Mouse (Mus musculus): ENCODE results near the gene Gamt. TPM values are rescaled to one million over a fixed set of nuclear protein-coding genes. Genes with fewer than 3 reads are reported as not detected.
"Not testable (repeated sequence)": the region's sequence is repeated elsewhere in the genome, so short reads cannot be mapped to it uniquely, and the experiment has no call there.

Gene Gamt
- polyA plus RNA-seq, 1 experiment from 2014 or later, result 28.1 TPM

DNA sequence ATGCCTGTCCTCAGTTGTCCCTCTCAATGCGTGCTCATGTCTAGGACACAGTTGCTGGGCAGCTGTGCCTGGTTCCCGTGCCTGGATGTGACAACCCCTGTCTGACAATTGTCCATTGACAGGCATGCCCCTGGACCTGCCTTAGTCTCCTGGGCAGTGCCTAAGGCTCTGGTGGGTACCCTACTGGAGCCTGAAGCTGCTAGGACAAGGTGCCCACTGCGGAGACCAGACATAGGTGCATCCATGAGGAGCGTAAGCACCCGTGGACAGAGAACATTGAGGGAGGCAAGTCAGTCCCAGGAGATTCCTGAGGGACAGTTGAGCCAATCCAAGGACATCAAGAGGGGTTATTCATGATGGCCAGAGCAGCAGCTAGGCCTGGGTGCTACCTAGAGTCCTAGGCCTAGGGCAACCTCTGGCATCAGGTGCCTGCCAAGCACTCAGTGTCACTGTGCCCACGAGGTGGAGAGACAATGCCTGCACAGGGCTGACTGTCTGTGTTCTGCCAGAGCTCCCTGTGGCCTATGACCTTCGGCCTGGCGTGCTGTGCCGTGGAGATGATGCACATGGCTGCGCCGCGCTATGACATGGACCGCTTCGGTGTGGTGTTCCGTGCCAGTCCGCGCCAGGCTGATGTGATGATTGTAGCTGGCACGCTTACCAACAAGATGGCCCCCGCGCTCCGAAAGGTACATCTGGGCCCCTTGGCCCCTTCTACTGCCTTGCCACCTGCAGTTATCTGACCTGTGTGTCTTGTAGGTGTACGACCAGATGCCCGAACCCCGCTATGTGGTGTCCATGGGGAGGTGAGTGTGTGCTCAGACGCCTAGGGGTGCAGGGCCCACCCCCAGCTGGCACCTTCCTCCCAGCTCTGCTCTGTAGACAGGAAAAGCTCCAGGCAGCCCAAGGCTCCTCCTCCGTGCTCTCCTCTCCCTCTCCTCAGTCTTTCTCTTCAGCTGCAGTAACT lies 6.2 kb downstream of the Gamt start:
- Histone ChIP-seq H3K27ac (replicated peaks) (no peak overlapping the region), H3K9me3 (no peaks in the 10 kb centered on the region), H3K4me3 (no peak overlapping the region), H3K36me3 (peaks cover 68% of the 10 kb centered on the region), H3K4me2 (replicated peaks) (no peak overlapping the region), H3K4me1 (peaks cover 21% of the 10 kb centered on the region), H3K9ac (replicated peaks) (no peak overlapping the region), H3K27me3 (no peaks in the 10 kb centered on the region; the same call in 1 of the 2 replicates)
- no peak for ATAC-seq (ENCODE audit: low FRiP score, low read depth)
- WGBS, result 93% methylated on average over 26 of the region's 26 CpGs

DNA sequence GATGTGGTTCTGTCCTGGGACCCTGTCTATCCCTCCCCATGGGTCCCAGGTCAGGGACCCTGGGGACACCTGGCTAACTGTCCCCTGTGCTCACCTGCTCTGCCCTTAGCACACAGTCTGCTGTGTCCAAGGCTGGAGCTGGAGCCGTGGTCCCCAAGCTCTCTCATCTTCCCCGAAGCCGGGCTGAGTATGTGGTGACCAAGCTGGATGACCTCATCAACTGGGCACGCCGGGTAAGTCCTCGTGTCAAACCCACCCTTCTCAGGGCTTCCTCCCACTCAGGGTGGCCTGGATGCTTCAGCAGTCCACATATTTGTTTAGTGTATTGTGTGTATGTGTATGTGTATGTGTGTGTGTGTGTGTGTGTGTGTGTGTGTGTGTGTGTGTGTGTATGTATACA lies 7.3 kb downstream of the Gamt start:
- Histone ChIP-seq H3K9me3 (no peaks in the 10 kb centered on the region), H3K27me3 (no peaks in the 10 kb centered on the region), H3K27ac (replicated peaks) (no peak overlapping the region), H3K4me3 (no peak overlapping the region), H3K9ac (replicated peaks) (no peak overlapping the region), H3K4me1 (peaks cover 14% of the 10 kb centered on the region), H3K4me2 (replicated peaks) (no peak overlapping the region), H3K36me3 (peaks cover 60% of the 10 kb centered on the region)
- ATAC-seq (ENCODE audit: low FRiP score, low read depth), result no peak
- WGBS, result 93% methylated on average over 6 of the region's 6 CpGs

DNA sequence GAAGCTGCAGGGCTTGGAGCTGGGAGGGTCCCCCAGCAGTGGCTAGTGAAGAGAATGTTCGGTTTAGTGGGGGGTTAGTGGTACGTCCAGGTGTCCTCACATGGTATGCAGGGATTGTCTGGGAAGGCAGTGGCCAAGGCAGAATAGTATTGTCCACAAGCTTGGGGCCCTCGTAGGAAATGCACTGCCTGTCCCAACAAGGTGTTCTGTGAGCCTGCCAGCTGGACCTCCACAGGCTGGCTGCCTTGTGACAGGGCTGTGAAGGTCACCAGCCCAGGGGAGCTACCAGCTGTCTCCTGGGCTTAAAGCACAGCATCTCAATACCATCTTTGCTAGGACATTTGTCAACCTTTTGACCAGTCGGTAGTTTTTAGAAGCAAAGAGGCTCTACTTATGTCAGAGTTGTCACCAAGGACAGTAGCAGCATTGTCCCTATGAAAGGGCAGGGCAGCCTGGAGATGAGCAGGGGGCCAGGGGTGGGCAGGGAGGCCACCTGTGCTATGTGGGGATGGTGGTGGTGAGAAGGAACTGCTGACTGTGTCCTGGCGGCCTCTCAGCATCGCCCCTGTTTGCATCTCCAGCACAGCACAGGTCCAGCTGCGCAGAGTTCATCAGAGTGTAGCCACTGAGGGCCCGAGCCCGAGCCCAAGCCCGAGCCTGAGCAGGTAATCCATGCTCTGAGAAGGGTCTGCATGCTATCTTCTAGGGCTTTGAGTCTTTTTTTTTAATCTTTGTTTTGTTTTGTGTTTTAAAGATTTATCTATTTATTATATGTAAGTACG lies 8.1 kb downstream of the Gamt start:
- Histone ChIP-seq H3K36me3 (peaks cover 52% of the 10 kb centered on the region), H3K4me1 (peaks cover 14% of the 10 kb centered on the region), H3K27ac (replicated peaks) (no peak overlapping the region), H3K9me3 (no peaks in the 10 kb centered on the region), H3K4me2 (replicated peaks) (no peak overlapping the region), H3K4me3 (no peak overlapping the region), H3K27me3 (no peaks in the 10 kb centered on the region), H3K9ac (replicated peaks) (no peak overlapping the region)
- ATAC-seq (ENCODE audit: low FRiP score, low read depth), result no peak
- WGBS, result 92% methylated on average over 11 of the region's 11 CpGs

DNA sequence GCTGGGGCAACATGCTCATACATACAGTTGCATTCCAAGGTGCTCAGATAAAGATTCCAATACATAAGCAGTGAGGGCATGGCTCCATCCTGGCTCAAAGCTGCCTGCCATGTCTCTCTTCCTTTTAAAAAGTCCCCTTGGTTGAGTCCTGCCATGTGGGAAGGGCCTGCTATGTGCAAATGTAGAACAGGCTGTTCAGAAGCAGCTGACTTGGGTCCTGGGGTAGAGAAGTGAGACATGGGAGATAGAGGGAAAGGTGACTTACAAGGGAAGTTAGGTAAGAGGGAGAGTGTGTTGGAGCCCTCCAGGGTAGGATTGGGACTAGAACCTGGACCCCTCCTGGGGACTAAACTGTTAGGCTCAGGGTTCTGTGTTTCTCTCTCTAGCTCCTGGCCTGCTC lies 8.8 kb downstream of the Gamt start:
- no peak overlapping the region for H3K4me3 ChIP-seq
- H3K4me1 ChIP-seq, result peaks cover 14% of the 10 kb centered on the region
- no peak for ATAC-seq (ENCODE audit: low FRiP score, low read depth)
- no peak overlapping the region for H3K27ac ChIP-seq (replicated peaks)
- H3K27me3 ChIP-seq, result no peaks in the 10 kb centered on the region
- H3K36me3 ChIP-seq, result peaks cover 48% of the 10 kb centered on the region
- no peak overlapping the region for H3K4me2 ChIP-seq (replicated peaks)
- H3K9me3 ChIP-seq, result no peaks in the 10 kb centered on the region
- H3K9ac ChIP-seq (replicated peaks), result no peak overlapping the region

DNA sequence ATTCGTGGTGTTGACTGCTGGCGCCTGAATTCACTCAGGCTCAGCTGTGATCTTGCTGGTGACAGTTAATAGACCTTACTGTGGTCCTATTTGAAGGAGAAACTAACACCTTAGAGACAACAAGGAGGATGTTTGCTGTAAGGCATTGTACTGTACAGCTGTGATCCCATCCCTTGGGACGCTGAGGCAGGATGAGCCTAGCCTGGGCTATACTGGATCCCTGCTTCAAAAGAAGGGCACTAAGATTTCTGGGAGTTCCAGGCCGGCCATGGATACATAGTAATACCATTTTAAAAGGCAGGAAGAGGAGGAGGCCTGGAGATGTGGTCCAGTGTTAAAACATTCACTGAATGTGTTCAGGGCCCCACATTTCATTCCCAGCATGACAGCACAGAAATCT lies 10.2 kb downstream of the Gamt start:
- no peak overlapping the region for H3K9ac ChIP-seq (replicated peaks)
- no peak overlapping the region for H3K27ac ChIP-seq (replicated peaks)
- 86% methylated on average over 4 of the region's 4 CpGs for WGBS

DNA sequence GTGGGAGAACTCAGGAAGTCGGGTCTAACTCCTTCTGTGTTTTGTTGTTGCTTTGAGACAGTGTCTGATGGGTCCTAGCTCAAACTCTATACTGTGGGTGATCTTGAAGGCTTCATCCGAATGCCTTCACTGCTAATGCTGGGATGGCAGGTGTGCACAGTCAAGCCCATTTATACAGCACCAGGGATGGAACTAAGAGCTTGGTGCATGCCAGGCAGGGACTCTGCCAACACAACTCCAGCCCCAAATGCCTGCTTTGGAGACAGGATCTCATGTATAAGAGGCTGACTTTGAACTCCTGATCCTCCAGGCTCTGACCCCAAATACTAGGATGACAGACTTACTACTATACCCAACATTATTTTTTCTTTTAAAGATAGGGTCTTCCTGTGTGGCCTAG lies 10.8 kb downstream of the Gamt start:
- no peaks in the 10 kb centered on the region for H3K9me3 ChIP-seq
- H3K27me3 ChIP-seq, result peaks cover 7% of the 10 kb centered on the region; the same call in 1 of the 2 replicates
- H3K36me3 ChIP-seq, result peaks cover 28% of the 10 kb centered on the region
- H3K4me3 ChIP-seq, result peak overlapping the region; percentile 63
- H3K9ac ChIP-seq (replicated peaks), result peak overlapping the region; percentile 71
- no peak overlapping the region for H3K27ac ChIP-seq (replicated peaks)
- H3K4me2 ChIP-seq (replicated peaks), result peak overlapping the region; percentile 60
- peaks cover 15% of the 10 kb centered on the region for H3K4me1 ChIP-seq
- ATAC-seq (ENCODE audit: low FRiP score, low read depth), result no peak
- WGBS, result 47% methylated on average over 2 of the region's 2 CpGs

More for the DNA sequence above, 10.2 kb downstream of the Gamt start:
- Histone ChIP-seq H3K4me1 (peaks cover 10% of the 10 kb centered on the region), H3K36me3 (peaks cover 33% of the 10 kb centered on the region), H3K9me3 (no peaks in the 10 kb centered on the region), H3K27me3 (peaks cover 7% of the 10 kb centered on the region; the same call in 1 of the 2 replicates), H3K4me2 (replicated peaks) (peak overlapping the region; percentile 60), H3K4me3 (peak overlapping the region; percentile 63; the same call in 1 of the 2 replicates)
- no peak for ATAC-seq (ENCODE audit: low FRiP score, low read depth)

DNA sequence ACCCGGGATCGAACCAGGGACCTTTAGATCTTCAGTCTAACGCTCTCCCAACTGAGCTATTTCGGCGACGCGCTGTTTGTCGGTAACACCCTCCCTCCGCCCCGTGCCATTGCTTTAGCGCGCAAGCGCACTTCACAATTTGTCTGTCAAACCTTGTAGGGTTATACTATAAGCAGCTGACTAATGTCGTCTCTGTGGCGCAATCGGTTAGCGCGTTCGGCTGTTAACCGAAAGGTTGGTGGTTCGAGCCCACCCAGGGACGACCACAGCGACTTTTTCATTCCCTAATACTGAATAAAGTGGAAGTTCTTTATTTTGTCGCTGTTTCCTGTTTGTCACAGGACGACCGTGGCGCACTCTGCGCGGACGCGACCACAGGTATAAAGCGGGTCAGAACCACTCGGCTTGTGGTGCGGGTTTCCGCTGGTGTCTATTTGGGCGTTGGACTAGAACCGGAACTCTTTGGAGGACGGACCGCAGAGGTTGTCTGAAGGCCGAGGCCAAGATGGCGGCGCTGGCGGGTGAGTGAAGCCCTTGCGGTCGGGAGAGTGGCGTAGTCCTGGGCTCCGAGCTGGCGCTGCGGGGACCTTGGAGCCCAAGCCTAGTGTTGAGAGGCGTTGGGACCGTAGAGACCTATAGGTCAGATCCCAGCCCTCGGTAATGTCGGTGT lies 11.7 kb downstream of the Gamt start, which contains the start of gene Ndufs7:
Ndufs7 (plus strand) TSS at position 151 of the 670 bp plus-strand sequence.
- Histone ChIP-seq H3K4me1 (peaks cover 16% of the 10 kb centered on the region), H3K4me3 (peak within 1 kb of the TSS; percentile 63), H3K27me3 (peaks cover 7% of the 10 kb centered on the region), H3K4me2 (replicated peaks) (peak within 1 kb of the TSS; percentile 60), H3K9me3 (no peaks in the 10 kb centered on the region), H3K36me3 (peaks cover 25% of the 10 kb centered on the region), H3K27ac (replicated peaks) (peak within 1 kb of the TSS; percentile 78), H3K9ac (replicated peaks) (peak within 1 kb of the TSS; percentile 71)
- ATAC-seq (ENCODE audit: low FRiP score, low read depth), result peak; percentile 87
- WGBS, result under 1% methylated on average over 53 of the region's 53 CpGs

DNA sequence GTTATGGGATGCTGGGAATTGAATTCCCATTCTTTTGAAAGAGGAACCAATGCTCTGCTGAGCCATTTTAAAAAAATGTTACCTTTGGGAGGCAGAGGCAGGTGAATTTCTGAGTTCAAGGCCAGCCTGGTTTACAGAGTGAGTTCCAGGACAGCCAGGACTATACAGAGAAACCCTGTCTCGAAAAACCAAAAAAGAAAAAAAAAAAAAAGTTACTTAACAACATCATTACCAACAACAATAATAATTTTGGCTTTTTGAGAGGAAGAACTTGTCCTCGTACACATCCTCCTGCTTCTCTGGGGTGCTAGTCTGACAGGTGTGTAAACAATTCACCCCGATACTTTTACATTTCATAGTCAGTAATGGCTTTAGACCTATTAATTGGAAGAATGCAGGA lies 12.4 kb downstream of the Gamt start:
- peaks cover 24% of the 10 kb centered on the region for H3K36me3 ChIP-seq
- peak overlapping the region; percentile 63; the same call in 1 of the 2 replicates for H3K4me3 ChIP-seq
- not testable (repeated sequence) for ATAC-seq (ENCODE audit: low FRiP score, low read depth); H3K9ac ChIP-seq (replicated peaks); H3K9me3 ChIP-seq; H3K27ac ChIP-seq (replicated peaks)
- H3K4me2 ChIP-seq (replicated peaks), result peak overlapping the region; percentile 60
- peaks cover 16% of the 10 kb centered on the region for H3K4me1 ChIP-seq
- peaks cover 11% of the 10 kb centered on the region for H3K27me3 ChIP-seq
- WGBS, result 52% methylated on average over 3 of the region's 3 CpGs

DNA sequence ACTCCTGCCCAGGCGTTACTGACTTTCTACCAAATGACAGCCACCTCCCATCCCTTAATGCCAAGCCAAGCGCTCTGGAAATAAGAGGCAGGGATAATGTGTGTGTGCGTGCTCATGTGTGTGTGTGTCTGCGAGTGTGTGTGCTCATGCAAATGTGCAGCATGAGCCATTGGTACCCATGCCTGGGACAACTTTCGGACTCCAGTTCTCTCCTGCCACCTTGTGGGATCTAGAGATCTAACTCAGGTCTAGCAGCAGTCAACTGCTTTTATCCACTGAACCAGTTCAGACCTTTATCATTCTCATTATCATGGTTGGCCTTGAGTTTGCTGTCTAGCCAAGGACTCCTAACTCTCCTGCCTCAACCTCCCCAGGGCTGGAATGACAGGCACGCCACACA lies 13.0 kb downstream of the Gamt start:
- WGBS, result 54% methylated on average over 6 of the region's 6 CpGs
- Histone ChIP-seq H3K27me3 (peaks cover 11% of the 10 kb centered on the region), H3K36me3 (peaks cover 24% of the 10 kb centered on the region), H3K4me3 (no peak overlapping the region), H3K4me2 (replicated peaks) (no peak overlapping the region), H3K9ac (replicated peaks) (no peak overlapping the region), H3K4me1 (peaks cover 16% of the 10 kb centered on the region), H3K9me3 (no peaks in the 10 kb centered on the region), H3K27ac (replicated peaks) (no peak overlapping the region)
- ATAC-seq (ENCODE audit: low FRiP score, low read depth), result no peak

DNA sequence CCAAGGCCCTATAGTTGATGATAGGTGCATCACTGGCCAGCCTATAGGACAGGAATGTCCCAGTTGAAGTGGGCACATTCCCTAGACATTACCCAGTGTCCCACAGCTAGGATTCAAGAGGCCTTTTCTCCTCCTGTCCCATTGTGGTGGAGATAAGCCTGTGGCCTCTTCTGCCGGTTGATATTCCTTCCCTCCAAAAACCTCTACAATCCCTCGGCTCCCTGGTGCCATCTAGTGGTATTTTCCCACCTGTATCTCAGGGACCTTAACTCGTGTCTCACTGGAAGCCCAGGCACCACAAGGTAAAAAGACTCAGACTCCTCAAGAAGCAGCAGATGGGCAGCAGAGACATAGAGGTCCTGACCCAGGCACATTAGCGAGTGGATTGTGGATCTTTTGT lies 15.2 kb downstream of the Gamt start:
- peak overlapping the region; percentile 45 for H3K9ac ChIP-seq (replicated peaks)
- no peak for ATAC-seq (ENCODE audit: low FRiP score, low read depth)
- WGBS, result 4% methylated on average over 4 of the region's 4 CpGs
- H3K27ac ChIP-seq (replicated peaks), result peak overlapping the region; percentile 66
- no peak overlapping the region for H3K4me2 ChIP-seq (replicated peaks)
- 0 out of 2 replicates have a peak overlapping the region, but pooled peaks have one; percentile 3 for H3K4me3 ChIP-seq
- no peaks in the 10 kb centered on the region for H3K9me3 ChIP-seq
- H3K4me1 ChIP-seq, result peaks cover 23% of the 10 kb centered on the region
- peaks cover 41% of the 10 kb centered on the region for H3K36me3 ChIP-seq
- peaks cover 16% of the 10 kb centered on the region for H3K27me3 ChIP-seq

DNA sequence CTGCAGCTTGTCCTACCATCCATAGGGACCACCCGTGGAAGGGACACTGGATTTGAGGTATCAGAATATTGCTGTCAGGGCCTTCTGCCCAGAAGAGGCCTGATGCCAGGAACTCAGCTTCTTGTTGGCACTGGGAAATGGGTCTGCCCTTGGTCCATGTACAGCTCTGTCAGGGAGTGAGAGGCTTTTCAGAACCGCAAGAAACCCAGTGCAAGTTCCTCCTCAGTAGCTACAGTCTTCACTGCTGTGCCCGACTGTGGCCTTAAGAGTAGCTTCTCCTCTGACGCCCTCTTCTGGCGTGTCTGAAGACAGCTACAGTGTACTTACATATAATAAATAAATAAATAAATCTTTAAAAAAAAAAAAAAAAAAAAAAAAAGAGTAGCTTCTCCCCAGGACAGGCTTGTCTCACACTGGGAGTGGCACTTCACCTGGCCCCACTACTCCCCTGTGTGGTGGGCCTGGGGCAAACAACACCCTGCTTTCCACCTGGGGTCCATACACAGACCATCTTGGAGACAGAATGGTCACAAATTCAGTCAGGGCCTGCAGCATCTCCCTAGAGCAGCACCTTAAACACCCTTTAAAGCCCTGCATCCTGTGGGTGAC lies 15.9 kb downstream of the Gamt start:
- no peak for ATAC-seq (ENCODE audit: low FRiP score, low read depth)
- no peak overlapping the region for H3K4me2 ChIP-seq (replicated peaks)
- H3K4me3 ChIP-seq, result no peak overlapping the region
- H3K27ac ChIP-seq (replicated peaks), result peak overlapping the region; percentile 66
- 33% methylated on average over 5 of the region's 5 CpGs for WGBS
- H3K9me3 ChIP-seq, result no peaks in the 10 kb centered on the region
- H3K9ac ChIP-seq (replicated peaks), result peak overlapping the region; percentile 45; the same call in 1 of the 2 replicates
- peaks cover 48% of the 10 kb centered on the region for H3K36me3 ChIP-seq
- H3K27me3 ChIP-seq, result peaks cover 17% of the 10 kb centered on the region
- peaks cover 16% of the 10 kb centered on the region for H3K4me1 ChIP-seq

Data from midbrain, embryonic 12.5 days (tissue).